Mouse (Mus musculus): Measurements from ENCODE around the gene Atp11a.

The Atp11a gene

DNA sequence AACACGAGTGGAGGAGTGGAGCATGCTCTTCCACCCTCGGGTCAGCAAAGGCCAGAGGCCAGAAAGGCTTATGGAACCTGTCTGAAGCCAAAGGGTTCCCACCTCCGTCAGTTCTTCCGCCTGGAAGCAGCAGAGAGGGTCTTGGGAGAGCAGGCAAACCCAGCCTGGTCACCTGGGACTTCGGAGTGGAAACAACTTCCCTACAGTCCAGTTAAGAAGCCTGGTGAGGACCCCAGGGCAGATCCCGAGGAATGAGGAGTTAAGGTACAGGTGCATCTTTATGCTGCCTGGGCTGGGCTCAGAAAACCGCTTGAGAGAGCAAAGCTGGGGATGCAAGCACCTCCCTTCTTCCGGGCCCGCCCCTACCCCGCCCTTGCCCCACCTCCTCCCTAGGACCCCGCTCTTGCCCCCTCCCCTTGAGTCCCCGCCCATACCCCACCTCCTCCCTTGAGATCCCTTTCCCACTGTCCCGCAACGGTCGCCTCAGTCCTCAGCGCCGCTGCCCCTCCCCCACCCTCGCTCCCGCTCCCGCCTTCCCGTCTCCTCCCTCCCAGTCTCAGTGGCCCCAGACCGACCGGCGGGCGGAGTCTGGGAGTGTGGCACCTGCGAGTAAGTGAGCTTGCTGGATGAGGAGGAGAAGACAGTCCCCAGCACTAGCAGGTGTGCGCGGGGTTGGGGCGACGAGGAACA lies 116.7 kb downstream of the Atp11a start, which contains the start of gene Mcf2l:
Mcf2l (plus strand) TSS at position 450 of the 690 bp plus-strand sequence.
- DNase-seq (ENCODE audit: low spot score): peak; percentile 85

DNA sequence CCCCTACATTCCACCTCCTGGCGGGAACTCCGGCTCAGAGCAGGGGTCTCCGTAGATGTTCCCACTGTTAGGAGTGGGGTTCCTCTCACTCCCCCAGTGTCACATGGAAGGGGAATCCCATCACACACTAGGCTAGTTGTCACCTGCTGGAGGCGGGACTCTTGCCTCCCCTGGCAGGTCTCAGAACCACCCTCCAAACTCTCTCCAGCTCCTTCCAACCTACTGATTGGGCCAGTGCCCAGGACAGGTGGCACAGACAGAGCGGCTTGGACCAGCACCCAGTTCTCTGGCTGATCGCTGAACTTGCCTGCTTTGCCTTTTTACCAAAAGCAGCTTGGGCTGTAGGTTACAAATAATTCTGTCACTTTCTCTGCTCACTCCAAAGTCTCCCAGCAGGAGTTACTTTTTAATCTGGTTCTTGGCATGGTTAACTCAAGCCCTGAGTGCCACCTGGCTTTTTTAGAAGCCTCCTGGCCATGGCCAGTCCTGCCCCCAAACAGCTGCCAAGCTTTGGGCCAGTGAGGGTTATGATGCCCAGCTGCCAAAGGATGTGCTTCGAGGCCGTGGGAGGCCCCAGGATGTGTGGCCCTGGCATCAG lies 117.5 kb downstream of the Atp11a start:
- no peak for DNase-seq (ENCODE audit: low spot score)

DNA sequence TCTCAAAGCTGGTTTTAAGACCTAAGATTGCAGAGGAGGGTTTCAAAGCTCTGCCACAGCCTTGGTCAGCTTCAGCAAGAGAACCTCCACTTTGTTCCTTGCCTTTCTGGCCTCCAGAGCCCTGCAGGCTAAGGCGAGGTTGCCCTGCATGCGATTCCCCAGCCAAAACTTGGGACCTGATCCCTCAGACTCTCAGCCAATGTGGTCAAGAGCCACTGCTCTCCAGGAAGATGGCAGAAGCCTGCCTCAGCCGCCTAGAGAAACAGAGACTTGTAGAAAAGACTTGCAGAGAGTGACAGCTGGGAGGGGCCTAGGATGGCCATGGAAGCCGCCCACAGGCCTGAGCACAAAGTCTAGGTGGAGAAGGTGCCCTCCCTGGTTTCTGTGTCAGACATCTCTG lies 118.2 kb downstream of the Atp11a start:
- DNase-seq (ENCODE audit: low spot score): no peak

DNA sequence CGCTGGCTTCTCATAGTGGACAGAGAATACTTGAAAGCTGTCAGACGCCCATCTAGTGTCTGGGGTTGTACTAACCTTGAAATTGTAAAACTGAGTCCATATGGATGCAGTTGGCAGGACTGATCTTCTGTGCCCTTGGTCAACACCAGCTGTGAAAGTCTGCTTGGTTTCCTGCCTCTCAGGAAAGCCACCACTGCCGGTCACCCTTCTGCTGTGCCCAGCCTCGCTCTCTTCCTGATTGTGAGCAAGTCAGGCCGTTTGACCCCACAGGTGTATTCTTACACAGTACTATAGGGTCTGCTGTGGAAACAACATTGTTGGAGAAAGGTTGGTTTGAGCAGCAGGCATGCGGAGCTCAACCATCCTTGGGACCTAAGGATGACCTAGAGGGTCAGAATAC lies 120.3 kb downstream of the Atp11a start:
- DNase-seq (ENCODE audit: low spot score): no peak

DNA sequence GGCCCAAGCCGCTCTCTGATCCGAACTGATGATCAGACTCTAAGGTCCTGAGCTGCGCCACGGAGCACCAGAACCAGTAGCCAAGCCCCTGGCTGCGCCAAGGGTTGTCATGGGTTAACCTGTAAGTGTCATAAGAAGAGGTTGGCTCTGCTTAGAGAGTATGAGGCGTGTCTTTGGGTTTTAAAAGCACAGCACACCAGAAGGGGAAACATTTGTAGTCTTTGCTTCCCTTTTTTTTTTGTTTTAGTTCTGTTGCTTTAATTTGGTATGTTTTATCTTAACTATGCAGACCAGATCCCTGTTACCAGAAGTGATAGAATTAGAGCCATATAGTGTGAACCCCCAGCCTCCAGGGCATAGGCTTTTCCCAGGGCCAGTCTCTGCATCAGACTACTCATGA lies 123.3 kb downstream of the Atp11a start:
- DNase-seq (ENCODE audit: low spot score): no peak

DNA sequence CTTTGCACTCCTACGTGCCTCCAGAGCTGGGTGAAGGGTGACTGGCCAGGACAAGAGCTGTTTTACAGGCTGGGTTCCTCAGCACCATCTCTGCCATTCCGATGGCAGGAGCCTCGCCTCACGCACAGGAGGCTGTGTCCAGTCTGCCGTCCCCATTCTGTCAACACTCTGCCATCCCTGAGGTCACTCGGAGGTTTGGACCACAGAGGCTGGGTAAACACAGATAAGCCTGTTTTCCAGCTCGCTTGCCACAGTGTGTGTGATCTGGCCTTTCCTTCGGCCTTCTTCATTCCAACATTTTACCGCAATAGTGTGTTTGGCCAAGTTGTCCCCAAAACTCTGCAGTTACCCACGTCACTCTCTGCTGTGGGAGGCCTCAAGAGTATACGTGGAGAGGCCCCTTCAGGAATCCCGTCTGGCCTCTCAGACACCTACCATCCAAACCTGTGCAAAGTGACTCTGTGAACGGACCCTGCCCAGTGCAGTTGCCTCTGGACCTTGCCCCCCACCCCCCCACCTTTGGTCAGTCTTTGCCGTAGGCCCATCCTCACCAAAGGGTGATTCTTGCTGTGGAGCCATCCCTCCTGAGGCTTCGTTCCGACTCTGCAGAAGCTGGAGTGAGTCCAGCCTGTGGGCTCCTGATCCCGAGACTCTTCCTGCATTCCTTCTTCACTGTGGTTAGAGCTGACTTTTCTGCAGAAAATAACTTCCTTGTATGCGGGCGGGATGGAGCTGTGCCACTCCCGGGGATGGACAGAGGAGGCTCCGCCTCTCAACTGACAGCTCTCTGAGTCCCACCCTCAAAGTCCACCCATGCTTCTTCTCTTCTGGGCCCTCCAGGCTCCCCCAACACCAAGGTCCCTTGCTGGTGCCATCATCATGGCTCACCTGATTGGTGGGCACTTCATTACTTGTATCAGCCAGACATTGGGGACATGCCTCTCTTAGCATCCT lies 126.5 kb downstream of the Atp11a start:
- peak; percentile 27 for DNase-seq (ENCODE audit: low spot score)

DNA sequence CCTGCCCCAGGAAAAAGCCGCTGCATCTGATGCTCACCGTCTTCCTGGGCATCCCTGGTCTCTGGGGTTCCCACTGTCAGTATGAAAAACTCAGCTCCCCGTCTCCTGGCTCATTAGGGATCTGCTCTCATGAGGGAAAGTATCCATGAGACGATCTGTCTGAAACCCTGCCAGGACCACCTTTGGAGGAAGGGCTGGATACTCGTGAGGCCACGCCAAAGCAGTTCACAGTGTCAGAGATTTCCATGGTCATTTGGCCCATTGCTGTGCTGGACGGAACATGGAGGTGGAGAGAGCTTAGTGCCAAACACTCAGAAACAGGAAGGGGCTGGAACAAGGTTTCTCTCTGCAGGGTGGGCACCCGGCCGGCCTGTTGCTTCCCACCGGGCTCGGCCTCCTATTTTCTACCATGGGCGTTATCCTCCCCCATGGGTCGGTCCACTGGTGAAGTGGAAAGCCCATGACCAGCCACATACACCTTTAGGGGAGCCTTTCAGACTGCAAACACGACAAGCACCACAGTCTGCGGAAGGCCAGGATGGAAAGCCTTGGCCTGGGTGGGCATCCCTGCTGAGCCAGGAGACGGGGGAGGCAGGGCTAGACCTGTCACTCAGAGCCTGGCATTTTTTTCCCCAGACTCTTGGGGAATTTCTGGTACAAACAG lies 131.1 kb downstream of the Atp11a start:
- no peak for DNase-seq (ENCODE audit: low spot score)

DNA sequence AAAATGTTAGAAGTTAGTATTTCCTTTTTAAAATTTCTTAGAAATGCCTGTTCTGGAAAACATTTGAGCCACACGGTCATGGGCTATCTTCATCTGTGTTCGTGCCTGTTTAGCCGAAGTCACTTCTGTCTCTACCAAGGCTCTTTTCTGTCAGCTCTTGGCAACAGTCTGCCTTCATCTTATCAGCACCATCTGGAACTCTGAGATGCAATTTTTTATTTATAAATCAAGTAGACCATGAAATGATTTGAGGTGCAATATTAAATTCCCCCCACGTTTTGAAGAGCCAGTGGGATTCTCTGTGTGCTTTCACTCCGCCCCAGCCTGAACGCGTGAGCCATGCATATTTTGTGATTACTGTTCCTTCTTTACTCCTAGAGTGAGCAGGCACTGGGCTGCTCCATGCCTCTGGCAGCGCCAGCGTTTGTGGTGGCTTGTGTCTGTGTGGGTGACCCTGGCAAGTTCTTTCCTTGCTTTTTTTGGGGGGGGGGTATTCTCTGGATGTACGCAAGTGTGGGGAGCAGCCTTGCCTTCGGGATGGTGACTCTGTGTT lies 132.3 kb downstream of the Atp11a start:
- DNase-seq (ENCODE audit: low spot score): no peak

DNA sequence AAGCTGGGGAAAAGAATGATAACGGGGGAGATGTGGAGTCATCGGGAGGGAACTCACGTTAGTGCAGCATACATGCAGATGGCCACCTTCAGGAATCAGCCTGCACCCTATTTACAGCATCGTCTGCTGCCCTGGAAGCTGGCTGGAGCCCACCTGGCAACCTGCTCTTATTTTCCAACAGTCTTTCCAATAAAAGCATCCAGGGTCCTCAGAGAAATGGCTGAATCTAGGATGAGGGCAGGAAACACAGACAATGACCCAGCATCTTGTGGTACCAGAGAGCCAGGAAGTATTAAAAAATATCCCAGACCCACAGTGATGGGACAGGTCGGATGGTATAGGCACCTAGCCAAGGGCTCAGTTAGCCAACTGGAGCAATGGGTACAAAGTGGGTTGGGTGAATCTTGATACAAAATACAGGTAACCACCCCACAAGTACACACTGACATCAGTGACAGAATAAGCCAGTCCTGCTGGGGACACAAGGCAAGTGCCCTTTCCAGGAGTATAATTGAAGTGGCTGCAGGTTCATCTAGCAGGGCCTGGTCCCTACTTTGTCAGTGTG lies 136.2 kb downstream of the Atp11a start:
- DNase-seq (ENCODE audit: low spot score): no peak

DNA sequence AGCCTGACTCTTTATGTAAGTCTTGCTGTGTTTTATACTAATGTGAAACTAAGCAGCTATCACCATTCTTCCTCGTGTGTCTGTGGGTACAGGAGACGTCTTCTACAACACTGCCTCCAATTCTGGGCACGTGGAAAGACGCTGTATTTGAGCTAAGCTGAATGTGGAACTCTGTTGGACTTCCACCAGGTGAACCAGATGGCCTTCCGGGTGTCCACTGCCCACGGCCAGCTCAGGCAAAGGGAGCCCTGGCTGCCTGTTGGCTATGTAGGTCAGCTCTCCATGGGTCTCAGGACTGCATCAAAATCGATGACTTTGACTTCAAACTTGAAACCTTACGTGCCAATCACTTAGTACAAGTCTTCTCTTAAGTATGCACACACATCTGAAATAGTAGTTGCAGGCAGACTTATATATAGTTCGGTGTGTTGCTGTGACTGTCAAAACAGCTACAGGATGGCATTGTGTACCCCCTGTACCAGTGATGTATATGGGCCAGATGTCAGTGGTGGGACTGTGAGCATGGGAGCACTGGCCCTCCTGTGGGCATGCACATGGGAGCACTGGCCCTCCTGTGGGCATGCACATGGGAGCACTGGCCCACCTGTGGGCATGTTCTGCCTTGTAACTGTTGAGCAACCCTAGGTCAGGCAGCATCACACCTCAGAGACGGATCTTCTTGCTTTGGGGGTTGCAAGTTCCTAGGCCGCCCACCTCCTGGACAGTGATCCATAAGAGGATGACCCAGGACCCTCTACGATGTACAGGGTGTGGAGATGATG lies 137.2 kb downstream of the Atp11a start:
- no peak for DNase-seq (ENCODE audit: low spot score)

DNA sequence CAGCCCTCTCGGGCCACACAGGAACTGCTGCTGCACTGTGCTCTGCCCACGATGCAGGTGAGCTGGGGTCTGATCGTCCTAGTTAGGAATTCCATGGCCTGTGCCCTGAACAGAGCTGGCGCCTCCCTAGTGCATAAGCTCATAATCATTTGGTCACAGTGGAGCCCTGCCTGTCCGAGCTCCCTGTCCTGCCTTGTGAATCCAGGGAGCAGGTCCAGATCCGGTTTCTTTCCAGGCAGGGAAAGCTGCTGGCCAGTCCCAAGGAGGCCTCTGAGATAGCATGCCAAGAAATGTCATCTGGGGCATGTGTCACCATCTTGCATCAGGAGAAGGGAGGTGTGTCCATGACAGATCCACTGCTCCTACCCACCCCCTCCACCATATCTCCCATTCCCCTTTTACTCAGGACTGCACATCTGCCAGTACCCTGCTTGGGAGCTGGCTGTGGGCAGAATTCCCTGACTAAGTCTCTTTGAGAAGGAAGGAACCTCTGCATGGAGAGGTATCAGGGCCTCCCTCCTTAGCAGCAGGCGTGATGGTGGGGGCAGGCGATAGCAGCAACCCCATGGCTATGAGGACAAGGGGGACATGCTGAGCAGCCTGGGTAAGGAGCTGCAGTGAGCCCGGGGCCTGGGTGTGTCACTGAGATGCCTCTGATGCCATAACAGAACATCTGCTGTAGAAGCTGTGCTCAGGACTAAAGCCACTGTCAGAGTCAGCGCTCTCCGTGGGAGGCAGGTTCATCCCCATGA lies 138.1 kb downstream of the Atp11a start:
- DNase-seq (ENCODE audit: low spot score): no peak

DNA sequence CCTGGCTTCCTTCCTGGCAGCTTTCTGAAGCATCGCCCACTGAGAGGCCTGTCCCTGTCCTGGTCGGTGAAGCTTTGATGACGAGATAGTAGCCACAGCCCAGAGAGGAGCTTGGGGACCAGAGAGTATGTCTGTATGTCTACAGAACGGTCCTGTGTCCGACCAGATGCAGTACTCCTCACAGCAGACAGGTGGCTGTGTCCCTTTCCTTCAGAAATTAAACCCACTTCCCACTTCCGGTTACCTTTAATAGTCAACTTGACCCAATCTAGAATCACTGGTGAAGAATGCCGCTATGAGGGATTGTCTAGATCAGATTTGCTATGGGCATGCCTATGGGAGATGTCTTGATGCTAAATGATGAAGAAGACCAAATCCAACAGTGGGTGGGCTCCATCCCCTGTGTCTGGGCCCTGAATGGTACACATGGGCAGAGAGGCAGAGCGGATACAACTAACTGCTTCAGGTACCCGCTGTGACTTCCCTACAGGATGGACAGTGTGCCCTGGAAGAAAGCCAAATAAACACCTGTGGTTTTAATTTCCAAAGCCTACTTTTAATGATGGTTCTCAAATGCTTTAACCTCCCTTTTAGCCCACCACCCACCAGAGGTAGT lies 138.8 kb downstream of the Atp11a start:
- peak; percentile 27 for DNase-seq (ENCODE audit: low spot score)

DNA sequence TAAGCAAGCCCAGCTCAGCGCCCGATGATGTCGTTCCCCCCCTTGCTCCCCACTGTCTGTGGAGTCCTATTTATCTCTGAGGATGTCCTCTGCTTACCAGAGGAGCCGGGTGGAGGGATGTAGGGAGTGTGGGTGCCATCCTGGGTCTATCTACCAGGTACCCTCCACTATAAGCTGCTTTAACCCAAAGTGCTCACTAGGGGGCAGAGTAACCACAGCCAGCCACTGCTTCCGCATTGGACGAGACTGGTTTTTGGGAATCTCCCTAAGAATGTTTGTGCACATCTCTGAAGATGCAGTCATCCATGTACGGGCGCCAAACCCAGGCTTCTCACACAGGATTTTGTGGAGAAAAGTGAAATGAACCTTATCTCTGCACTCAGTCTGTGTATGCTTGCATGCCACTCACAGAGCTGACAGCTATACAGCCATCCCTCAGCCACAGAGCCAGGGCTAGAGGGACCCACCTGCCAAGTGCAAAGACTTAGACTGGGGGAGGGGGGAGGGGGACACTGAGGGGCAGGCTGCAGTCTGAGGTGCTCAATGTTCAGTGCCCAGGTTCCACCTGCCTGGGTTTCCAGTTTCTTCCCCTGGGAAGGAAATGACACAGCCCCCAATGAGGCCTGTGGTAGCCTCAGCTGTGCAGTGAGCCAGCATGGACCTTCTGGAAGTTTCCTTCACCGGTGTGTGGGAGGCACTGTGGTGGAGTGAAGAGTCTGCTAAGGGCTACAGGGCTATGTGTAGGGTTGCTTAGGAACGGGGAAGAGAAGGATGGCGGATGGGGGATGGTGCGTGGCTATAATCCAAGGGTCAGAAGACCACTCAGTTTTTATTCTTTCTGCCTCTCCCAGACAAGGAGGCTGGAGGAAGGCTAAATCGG lies 139.9 kb downstream of the Atp11a start:
- peak; percentile 76 for DNase-seq (ENCODE audit: low spot score)

DNA sequence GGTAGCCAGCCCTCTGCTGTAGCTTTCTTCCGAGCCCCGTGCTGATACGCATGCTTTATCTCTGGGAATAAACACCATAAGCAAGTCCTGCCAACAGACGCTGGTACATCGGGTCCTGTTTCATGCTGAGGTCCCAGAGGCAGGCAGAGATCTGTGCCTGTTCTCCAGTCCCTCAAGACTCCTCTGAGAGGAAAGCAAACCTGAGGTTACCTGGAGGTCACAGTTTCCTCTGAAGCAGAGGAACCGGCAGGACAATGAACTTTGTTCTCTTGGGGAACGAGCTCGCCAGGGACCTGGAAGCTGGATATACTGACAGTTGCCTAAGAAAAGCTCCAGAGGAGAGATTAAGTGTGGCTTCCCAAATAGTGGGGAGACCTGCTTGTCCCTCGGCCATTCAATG lies 141.0 kb downstream of the Atp11a start:
- no peak for DNase-seq (ENCODE audit: low spot score)

DNA sequence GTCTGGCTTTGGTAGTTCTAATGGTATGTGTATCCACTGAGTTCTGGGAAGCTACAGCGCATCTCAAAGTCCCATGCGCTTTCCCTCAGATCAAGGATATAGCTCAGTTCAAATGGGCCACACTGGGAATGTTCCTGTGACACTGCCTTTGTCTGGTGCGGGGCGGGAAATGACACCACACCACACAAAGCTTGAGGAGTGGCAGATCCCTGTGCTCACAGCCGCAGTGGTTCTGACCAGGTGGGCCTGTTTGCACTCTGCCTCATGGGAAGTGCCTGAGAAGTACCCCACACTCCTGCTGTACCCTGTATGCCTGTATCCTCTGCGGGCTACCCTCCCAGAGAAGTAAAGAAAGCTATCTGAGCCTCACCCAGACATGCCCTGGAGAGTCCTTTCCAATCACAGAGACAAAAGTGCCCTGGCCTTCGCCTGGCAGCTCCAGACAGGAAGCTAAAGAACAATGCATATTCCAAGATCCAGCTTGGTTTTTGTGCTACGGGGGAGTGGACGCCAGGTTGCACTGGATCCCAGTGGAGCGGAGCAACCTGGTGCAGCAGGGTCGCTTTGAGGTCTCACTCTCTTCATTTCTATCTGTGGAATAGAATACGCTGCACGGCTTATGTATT lies 147.1 kb downstream of the Atp11a start:
- DNase-seq (ENCODE audit: low spot score): no peak

DNA sequence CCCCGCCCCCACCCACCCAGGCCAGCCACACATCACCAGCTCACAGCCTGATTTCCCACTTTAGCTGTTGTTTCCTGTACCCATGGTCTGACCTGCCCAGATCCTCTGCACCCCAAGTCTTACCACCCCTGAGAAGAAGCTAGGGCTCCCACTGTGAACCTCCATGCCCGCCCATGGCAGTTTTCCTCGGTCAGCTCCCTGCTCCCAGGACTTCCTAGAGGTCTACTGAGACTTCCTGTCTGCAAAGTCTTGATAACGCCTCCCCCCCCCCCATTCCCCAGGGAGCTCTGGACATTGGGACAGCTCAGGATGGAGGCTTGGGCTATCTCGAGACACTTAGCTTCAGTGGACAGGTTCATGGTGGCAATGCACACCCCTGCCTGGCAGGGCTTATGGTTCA lies 148.3 kb downstream of the Atp11a start:
- no peak for DNase-seq (ENCODE audit: low spot score)

DNA sequence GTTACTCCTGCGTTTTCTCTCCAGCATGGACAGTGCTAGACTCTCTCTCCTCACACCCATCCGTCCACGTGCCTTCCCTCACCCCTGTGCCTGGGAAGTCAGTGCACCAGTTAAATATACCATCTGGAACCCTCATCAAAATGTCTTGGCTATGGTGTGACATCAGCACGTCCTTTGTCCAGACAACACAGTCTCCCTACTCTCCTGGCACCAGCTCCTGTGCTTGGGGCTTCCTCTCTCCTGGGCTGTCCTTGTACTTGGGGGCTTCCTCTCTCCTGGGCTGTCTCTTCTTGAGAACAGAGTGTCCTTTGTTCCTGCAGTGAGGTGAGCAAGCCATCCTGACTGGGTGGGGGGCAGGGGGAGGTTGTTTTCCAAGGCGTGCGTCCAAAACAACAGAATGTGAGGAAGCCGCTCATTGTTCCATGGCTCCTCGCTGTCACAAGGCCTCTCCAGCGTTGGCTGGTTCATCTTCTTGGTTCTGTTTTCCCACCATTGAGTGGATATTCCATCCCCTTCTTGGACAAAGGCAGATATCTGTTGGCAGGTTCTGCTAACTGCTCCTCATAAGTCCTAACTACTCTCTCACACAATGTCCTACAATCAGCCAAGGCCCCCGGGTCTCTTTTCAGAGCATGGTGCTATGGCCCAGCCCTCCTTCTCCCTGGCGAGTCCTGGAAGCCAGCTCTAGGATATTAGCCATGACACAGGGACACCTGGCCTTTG lies 148.9 kb downstream of the Atp11a start:
- no peak for DNase-seq (ENCODE audit: low spot score)
